Mouse (Mus musculus): ENCODE data around the gene Tarbp1. TPM values are rescaled to one million over a fixed set of nuclear protein-coding genes. Genes with fewer than 3 reads are reported as not detected.
A peak's percentile ranks its signal among the peaks of the same experiment; 100 is the strongest.

The Tarbp1 gene
- polyA plus RNA-seq, 1 experiment from 2014 or later = 0.99 TPM

DNA sequence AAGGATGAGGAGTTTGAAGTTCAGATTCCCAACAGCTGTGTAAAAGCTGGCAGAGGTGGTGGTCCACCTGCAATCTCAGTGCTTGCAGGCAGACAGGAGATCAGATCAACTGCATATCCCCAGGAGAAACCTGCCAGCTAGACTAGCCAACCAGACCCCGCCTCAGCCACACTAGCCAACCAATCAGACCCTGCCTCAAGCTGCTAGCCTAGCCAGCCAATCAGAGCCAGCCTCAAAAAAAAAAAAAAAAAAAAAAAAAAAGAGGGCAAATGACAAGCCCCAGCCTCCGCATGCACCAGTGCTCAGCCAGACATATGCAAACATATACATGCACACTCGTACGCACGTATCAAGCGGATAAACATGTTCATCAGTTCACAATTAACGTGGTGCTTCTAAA lies 19.5 kb downstream of the Tarbp1 start:
- ATAC-seq = no peak
- Histone ChIP-seq H3K4me2 (replicated peaks; ENCODE audit: low read depth) (no peak overlapping the region), H3K36me3 (ENCODE audit: control insufficient read depth, insufficient read depth) (peaks cover 52% of the 10 kb centered on the region), H3K27me3 (replicated peaks; ENCODE audit: control insufficient read depth, insufficient read depth, low read length) (no peaks in the 10 kb centered on the region), H3K4me3 (ENCODE audit: low read depth, low read length) (no peak overlapping the region), H3K9me3 (ENCODE audit: control insufficient read depth) (no peaks in the 10 kb centered on the region), H3K4me1 (replicated peaks; ENCODE audit: control insufficient read depth, insufficient read depth, low read length) (no peaks in the 10 kb centered on the region), H3K9ac (ENCODE audit: low read depth, low read length) (no peak overlapping the region), H3K27ac (ENCODE audit: low read depth, low read length) (no peak overlapping the region)
- 88% methylated on average over 7 of the region's 7 CpGs for WGBS
- no peak for TF ChIP-seq CTCF (IDR thresholded peaks at IDR 0.05; ENCODE audit: low read depth)

DNA sequence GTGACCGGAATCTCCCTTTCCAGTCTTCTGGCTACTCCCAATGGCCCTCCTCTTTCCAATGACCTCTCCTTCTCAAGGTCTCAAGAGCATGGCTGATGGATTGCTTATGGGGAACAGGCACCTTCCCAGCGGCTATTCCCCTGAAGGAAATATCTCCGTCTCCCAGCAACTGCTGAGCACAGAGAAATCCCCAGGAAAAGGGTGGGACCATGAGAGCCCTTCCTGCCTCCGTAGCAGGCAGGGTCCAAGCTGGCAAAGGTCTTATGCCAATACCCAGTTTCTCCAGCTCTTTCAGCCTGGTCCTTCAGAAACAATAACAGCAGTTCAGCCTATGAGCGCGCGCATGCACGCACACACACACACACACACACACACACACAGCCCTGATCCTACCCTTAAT lies 23.7 kb downstream of the Tarbp1 start:
- Histone ChIP-seq H3K4me2 (replicated peaks; ENCODE audit: low read depth) (no peak overlapping the region), H3K27me3 (replicated peaks; ENCODE audit: control insufficient read depth, insufficient read depth, low read length) (no peaks in the 10 kb centered on the region), H3K27ac (ENCODE audit: low read depth, low read length) (no peak overlapping the region), H3K36me3 (ENCODE audit: control insufficient read depth, insufficient read depth) (peaks cover 59% of the 10 kb centered on the region), H3K9ac (ENCODE audit: low read depth, low read length) (no peak overlapping the region), H3K4me3 (ENCODE audit: low read depth, low read length) (no peak overlapping the region), H3K9me3 (ENCODE audit: control insufficient read depth) (no peaks in the 10 kb centered on the region), H3K4me1 (replicated peaks; ENCODE audit: control insufficient read depth, insufficient read depth, low read length) (no peaks in the 10 kb centered on the region)
- 82% methylated on average over 8 of the region's 8 CpGs for WGBS
- no peak for ATAC-seq
- no peak for TF ChIP-seq CTCF (IDR thresholded peaks at IDR 0.05; ENCODE audit: low read depth)

DNA sequence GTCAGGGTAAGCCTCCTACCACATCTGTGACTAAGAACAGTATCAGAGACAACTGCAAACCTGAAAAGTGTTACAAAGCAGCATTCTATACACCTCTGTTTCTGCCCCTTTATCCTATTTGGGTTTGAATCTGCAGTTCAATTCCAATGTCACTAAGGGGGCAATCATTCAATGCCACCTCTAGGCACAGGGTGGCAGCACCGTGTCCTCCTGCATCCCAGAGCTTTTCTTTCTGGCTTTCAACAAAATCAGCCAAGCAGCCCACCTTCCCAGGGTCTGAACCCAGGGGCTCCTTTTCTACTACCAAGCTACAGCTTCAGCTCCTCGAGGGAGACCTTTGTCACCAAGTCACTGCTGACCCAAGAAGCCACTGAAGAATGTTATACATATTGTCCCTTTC lies 35.9 kb downstream of the Tarbp1 start:
- no peak for ATAC-seq
- TF ChIP-seq CTCF (IDR thresholded peaks at IDR 0.05; ENCODE audit: low read depth) = peak; percentile 48
- peaks cover 57% of the 10 kb centered on the region for H3K36me3 ChIP-seq (ENCODE audit: control insufficient read depth, insufficient read depth)
- H3K27ac ChIP-seq (ENCODE audit: low read depth, low read length) = no peak overlapping the region
- no peak overlapping the region for H3K4me2 ChIP-seq (replicated peaks; ENCODE audit: low read depth)
- WGBS = 61% methylated on average over 2 of the region's 2 CpGs
- H3K9me3 ChIP-seq (ENCODE audit: control insufficient read depth) = no peaks in the 10 kb centered on the region
- no peak overlapping the region for H3K4me3 ChIP-seq (ENCODE audit: low read depth, low read length)
- no peak overlapping the region for H3K9ac ChIP-seq (ENCODE audit: low read depth, low read length)
- no peaks in the 10 kb centered on the region for H3K27me3 ChIP-seq (replicated peaks; ENCODE audit: control insufficient read depth, insufficient read depth, low read length)
- no peaks in the 10 kb centered on the region for H3K4me1 ChIP-seq (replicated peaks; ENCODE audit: control insufficient read depth, insufficient read depth, low read length)

DNA sequence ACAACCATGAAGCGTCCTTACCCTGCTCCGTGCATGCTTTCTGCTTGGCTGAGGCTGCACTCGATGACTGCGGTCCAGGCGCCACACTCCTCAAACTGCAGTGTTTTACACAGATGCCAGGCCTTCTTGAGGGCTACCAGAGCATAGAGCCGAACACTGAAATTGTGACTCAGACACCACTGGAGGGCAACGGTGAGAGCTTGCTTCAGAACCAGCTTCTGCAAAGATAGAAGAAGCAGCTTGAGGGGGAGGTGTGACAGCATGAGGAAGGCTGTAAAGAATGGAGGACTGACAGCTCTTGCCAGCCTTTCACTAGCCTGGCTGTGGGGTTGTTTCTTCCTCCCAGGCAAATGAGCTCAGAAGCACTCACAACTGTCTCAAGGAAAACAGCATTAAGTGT lies 41.0 kb downstream of the Tarbp1 start:
- no peak for ATAC-seq
- TF ChIP-seq CTCF (IDR thresholded peaks at IDR 0.05; ENCODE audit: low read depth) = peak; percentile 55
- H3K9ac ChIP-seq (ENCODE audit: low read depth, low read length) = no peak overlapping the region
- 81% methylated on average over 7 of the region's 7 CpGs for WGBS
- no peak overlapping the region for H3K4me2 ChIP-seq (replicated peaks; ENCODE audit: low read depth)
- peaks cover 48% of the 10 kb centered on the region for H3K36me3 ChIP-seq (ENCODE audit: control insufficient read depth, insufficient read depth)
- H3K9me3 ChIP-seq (ENCODE audit: control insufficient read depth) = no peaks in the 10 kb centered on the region
- H3K27ac ChIP-seq (ENCODE audit: low read depth, low read length) = no peak overlapping the region
- no peak overlapping the region for H3K4me3 ChIP-seq (ENCODE audit: low read depth, low read length)
- H3K27me3 ChIP-seq (replicated peaks; ENCODE audit: control insufficient read depth, insufficient read depth, low read length) = no peaks in the 10 kb centered on the region
- no peaks in the 10 kb centered on the region for H3K4me1 ChIP-seq (replicated peaks; ENCODE audit: control insufficient read depth, insufficient read depth, low read length)

DNA sequence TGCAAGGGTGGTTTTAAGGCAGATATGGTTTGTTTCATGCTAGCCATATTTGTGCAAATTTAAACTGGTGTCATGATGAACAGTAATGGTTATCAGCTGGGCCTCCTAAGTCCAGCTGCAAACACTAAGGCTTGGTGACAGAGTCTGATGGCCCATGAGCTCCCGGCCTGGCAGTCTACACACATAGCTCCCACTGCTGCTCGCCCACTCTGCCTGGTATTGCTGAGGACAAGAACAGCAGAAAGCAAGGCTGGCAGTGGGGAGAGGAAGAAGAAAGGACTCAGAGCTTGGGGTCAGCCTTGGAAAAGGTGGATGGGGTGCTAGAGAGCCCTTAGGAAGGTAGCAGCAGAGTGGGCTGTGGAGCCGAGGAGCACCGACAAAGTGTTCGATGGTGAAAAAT lies 45.2 kb downstream of the Tarbp1 start:
- Histone ChIP-seq H3K4me2 (replicated peaks; ENCODE audit: low read depth) (no peak overlapping the region), H3K9ac (ENCODE audit: low read depth, low read length) (no peak overlapping the region), H3K9me3 (ENCODE audit: control insufficient read depth) (no peaks in the 10 kb centered on the region), H3K27ac (ENCODE audit: low read depth, low read length) (no peak overlapping the region), H3K4me3 (ENCODE audit: low read depth, low read length) (no peak overlapping the region), H3K36me3 (ENCODE audit: control insufficient read depth, insufficient read depth) (peaks cover 50% of the 10 kb centered on the region), H3K4me1 (replicated peaks; ENCODE audit: control insufficient read depth, insufficient read depth, low read length) (no peaks in the 10 kb centered on the region), H3K27me3 (replicated peaks; ENCODE audit: control insufficient read depth, insufficient read depth, low read length) (no peaks in the 10 kb centered on the region)
- WGBS = 94% methylated on average over 5 of the region's 5 CpGs
- no peak for ATAC-seq
- no peak for TF ChIP-seq CTCF (IDR thresholded peaks at IDR 0.05; ENCODE audit: low read depth)

DNA sequence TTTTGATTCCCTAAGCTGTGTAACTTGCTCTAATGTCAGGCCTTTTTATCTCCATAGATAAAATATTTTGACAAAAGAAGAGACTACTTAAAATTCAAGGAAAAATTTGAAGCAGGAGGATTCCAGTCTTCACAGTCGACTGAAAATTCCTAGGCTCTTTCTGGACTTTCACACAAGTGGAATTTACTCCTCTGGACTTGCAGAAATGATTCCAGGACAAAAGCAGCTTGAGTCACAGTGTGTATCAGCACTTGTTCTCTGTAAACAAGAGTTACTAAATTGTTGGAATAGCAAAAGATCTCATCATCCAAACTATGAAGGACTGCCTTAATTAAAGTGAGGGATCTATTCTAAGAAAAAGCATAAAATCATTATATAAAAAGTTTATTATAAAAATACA lies 49.9 kb downstream of the Tarbp1 start:
- Histone ChIP-seq H3K9ac (ENCODE audit: low read depth, low read length) (no peak overlapping the region), H3K36me3 (ENCODE audit: control insufficient read depth, insufficient read depth) (peaks cover 47% of the 10 kb centered on the region), H3K27ac (ENCODE audit: low read depth, low read length) (no peak overlapping the region), H3K4me1 (replicated peaks; ENCODE audit: control insufficient read depth, insufficient read depth, low read length) (no peaks in the 10 kb centered on the region; the same call in 1 of the 2 replicates), H3K9me3 (ENCODE audit: control insufficient read depth) (no peaks in the 10 kb centered on the region), H3K4me2 (replicated peaks; ENCODE audit: low read depth) (no peak overlapping the region), H3K27me3 (replicated peaks; ENCODE audit: control insufficient read depth, insufficient read depth, low read length) (no peaks in the 10 kb centered on the region), H3K4me3 (ENCODE audit: low read depth, low read length) (no peak overlapping the region)
- no peak for TF ChIP-seq CTCF (IDR thresholded peaks at IDR 0.05; ENCODE audit: low read depth)
- no peak for ATAC-seq
- WGBS = 62% methylated on average over 1 of the region's 1 CpGs

DNA sequence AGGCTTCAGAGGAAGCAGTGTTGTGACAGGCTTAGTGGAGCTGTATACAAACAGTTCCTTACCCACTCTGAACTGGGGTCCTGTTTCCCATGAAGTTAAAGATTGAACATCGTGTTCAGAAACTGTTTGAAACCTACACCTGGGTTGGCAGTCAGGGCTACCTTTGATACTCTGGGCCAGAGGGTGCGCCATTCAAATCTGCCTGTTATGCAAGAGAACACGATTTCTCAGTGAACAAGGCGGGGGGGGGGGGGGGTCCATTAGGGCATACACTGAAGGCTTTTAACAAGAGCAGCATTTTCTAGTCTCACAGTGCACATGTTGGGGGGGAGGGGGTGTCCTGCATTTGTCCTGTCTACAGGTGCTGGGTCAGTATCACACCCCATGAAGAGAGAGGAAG lies 50.7 kb downstream of the Tarbp1 start:
- no peak for TF ChIP-seq CTCF (IDR thresholded peaks at IDR 0.05; ENCODE audit: low read depth)
- no peak overlapping the region for H3K4me2 ChIP-seq (replicated peaks; ENCODE audit: low read depth)
- no peaks in the 10 kb centered on the region for H3K9me3 ChIP-seq (ENCODE audit: control insufficient read depth)
- H3K9ac ChIP-seq (ENCODE audit: low read depth, low read length) = no peak overlapping the region
- H3K27ac ChIP-seq (ENCODE audit: low read depth, low read length) = no peak overlapping the region; the same call in 1 of the 2 replicates
- no peaks in the 10 kb centered on the region for H3K27me3 ChIP-seq (replicated peaks; ENCODE audit: control insufficient read depth, insufficient read depth, low read length)
- peaks cover 39% of the 10 kb centered on the region for H3K36me3 ChIP-seq (ENCODE audit: control insufficient read depth, insufficient read depth)
- H3K4me3 ChIP-seq (ENCODE audit: low read depth, low read length) = no peak overlapping the region
- no peak for ATAC-seq
- 69% methylated on average over 4 of the region's 4 CpGs for WGBS
- H3K4me1 ChIP-seq (replicated peaks; ENCODE audit: control insufficient read depth, insufficient read depth, low read length) = no peaks in the 10 kb centered on the region; the same call in 1 of the 2 replicates
